Mouse (Mus musculus) brain, embryonic 14.5 days (tissue): ENCODE measurements around the gene Dlg1.

Experiments
- CTCF ChIP-seq: fragments of 200-500 bp; IDR thresholded peaks from 2 replicates; pipeline ENCODE4 v1.5.1; 2012; ENCODE audit warnings: inconsistent platforms, mild to moderate bottlenecking, moderate library complexity, borderline replicate concordance; ENCODE audit not compliant: insufficient read depth, insufficient read length; ENCODE audit errors: extremely low read depth
- POLR2A ChIP-seq: fragments of 200-500 bp; IDR thresholded peaks from 2 replicates; pipeline ENCODE4 v1.6.1; 2012; ENCODE audit warnings: mild to moderate bottlenecking, inconsistent platforms, borderline replicate concordance; ENCODE audit not compliant: poor library complexity, insufficient read depth, insufficient read length, severe bottlenecking; ENCODE audit errors: extremely low read depth

DNA sequence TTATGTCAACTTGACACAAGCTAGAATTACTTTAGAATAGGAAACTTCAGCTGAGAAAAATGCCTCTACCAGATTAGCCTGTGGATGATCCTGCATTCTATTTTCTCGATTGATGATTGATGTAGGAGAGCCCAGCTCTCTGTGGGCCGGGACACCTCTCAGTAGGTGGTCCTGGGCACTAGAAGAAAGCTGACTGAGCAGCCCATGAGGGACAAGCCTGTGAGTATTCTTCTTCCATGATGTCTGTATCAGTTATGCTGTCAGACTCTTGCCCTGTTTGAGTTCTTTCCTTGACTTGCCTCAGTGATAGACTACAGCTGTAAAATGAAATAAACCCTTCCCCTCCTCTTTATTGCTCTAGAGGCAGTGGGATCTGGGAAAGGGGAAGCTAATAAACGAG is 74.5 kb downstream of the Dlg1 start:
- TF ChIP-seq CTCF, result no peak
- no peak for TF ChIP-seq POLR2A
